Mouse (Mus musculus) monocyte, adult 5-6 weeks (primary cell): ENCODE measurements around the gene Vapa. TPM values are rescaled to one million over a fixed set of nuclear protein-coding genes. Genes with fewer than 3 reads are reported as not detected.
A peak's percentile ranks its signal among the peaks of the same experiment; 100 is the strongest.
"Not testable (repeated sequence)": the region's sequence is repeated elsewhere in the genome, so short reads cannot be mapped to it uniquely, and the experiment has no call there.

Experiments
- ATAC-seq: fragments of 153-309, 156-312 bp; replicated peaks from 2 replicates; pipeline ENCODE4 v1.8.0; 2017; ENCODE audit warnings: mild to moderate bottlenecking; ENCODE audit not compliant: low TSS enrichment, insufficient number of reproducible peaks, severe bottlenecking, poor library complexity, low FRiP score
- total RNA-seq: library from RNA; stranded (forward); fragments of 200-1000, 200-491, 200-594 nt; gene quantifications from 3 replicates; pipeline ENCODE4 v1.2.3, GENCODE M21; 2017

Gene Vapa
- total RNA-seq, 1 experiment from 2014 or later: 82.9 TPM

- ATAC-seq: not testable (repeated sequence)
Measured at GRCm38 (mm10) chr17:65628823-65629532, 15.6 kb upstream of the Vapa start.

GRCm38 (mm10) chr17:65626301-65626700, 12.9 kb upstream of the Vapa start:
- no peak for ATAC-seq

- ATAC-seq: no peak
Measured at GRCm38 (mm10) chr17:65625563-65625962, 12.2 kb upstream of the Vapa start.

DNA sequence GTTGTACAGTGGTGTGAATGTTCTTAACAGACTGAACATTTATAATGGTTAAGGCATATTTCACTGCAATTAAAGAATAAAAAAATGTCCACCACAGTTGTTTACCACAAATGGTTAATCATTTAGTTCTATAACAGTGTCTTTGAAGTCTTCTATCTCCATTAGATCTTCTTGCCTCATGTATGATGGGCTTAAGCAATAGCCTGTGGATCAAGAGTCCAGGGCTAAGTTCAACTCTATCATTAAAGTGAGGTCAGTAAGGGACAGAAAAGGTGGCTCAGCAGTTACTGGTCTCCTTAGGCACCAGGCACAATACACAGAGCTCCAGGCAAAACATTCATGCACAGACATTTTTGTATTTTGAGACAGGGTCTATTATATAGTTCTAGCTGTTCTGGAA, 9.8 kb upstream of the Vapa start:
- ATAC-seq: no peak

DNA sequence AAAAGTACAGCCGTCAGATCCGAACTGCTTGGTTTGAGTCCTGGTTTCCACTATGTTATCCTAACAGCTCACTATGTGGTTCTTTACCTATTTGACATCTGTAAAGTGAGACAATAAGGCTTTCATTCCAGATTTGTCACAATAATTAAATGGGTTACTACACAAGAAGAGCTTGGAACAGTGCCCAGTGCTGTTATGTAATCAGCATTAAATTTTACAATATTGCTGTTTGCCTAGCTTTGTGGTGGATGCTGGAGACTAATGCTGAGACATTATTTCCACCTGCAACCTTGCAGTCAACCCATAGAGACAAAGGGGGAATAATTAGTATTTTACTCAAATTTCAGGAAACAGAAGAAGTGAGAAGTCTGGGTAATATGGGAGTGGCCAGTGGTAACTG, 5.1 kb upstream of the Vapa start:
- ATAC-seq: no peak

DNA sequence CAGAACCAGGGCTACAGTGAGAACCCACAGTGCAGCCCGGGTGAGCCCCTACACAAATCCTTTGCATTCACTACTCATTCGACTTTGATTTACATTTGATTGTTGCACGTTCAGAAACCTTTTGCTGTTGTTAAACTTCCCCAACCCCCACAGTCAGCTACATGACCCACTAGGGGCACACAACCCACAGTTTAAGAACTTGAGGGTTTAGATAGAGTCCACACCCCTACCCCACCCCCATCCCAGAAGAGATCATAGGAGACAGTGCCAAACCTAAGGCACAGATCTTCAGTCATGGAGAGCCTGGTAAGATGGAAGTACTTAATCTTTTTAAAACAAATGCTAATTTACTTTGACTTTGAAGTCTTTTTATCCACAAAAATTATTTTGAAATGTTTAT, 2.3 kb upstream of the Vapa start:
- no peak for ATAC-seq

- no peak for ATAC-seq
Measured at GRCm38 (mm10) chr17:65614431-65614830, 1.1 kb upstream of the Vapa start.

GRCm38 (mm10) chr17:65613142-65613462, 253 bp downstream of the Vapa start:
- no peak for ATAC-seq

DNA sequence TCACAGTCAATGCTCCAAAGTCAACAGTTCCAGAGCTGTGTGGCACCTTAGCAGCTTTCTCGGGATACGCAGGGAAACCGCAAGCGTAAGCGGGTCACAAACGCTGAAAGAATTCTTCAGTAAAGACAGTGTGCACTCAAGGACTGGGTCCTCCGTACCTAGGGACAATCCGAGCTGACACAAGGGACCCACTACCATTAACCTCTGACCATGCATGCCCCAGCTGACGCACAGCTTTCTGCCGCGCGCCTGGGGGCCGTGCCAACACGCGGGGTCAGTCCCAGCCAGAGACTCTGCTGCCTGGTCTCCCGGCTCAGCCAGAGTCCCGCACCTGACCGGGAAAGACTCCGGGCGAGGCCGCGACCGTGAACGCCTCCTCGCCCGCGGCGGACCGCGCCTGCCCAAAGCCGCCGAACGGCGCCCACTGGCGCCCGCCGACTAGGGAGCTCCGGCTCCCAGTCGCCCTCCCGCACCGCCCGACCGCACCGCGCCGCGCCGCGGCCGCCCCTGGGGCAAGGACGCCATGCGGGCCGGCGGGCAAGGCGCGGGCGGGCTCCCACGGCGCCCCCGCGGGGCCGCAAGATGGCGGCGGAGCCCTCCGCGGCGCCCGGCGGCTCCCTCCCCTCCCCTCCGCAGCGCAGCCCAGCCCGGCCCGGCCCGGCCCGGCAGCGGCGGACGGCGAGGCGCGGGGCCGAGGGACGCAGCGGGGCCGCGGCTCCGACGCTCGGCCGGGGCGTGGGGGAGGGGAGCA, 789 bp downstream of the Vapa start:
- ATAC-seq: 0 out of 2 replicates have a peak, but pooled peaks have one; percentile 7

DNA sequence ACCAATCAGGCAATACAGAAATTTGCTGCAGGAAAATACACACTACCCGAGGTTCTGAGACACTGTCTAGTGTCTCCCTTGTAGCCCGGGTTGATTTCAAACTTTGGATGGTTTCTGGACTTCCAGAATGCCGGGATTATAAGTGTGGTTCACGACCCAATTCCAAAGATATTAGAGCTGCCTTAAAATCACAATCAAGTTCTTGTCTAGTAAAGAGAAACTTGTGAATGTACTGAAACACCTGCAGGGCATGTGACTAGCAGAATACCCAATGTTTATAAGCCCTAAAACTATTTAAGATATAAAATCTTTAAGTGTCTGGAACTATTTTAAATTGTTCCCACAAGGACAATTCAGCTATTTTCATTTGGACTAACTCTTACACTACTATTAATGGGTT, 1.6 kb downstream of the Vapa start:
- no peak for ATAC-seq

DNA sequence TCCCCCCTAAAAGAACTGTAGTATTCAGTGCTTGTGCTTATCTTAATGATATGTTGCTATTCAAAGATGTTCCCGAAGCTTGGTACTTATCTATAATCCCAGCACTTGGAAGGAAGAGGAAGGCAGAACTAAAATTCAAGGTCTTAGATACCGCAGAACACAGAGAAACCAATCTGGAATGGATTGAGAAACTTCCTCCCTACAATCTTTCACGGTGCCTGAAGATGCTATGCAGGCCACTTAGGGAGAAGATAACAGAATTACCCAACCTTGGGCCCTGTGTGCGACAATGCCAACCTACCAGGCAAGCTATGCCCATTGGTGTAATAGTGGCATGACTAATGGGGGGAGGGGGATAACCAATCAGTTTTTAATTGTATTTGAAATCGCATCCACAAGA, 4.6 kb downstream of the Vapa start:
- no peak for ATAC-seq

GRCm38 (mm10) chr17:65608312-65608687, 5.1 kb downstream of the Vapa start:
- ATAC-seq: no peak

- no peak for ATAC-seq
Measured at GRCm38 (mm10) chr17:65607574-65608311, 5.6 kb downstream of the Vapa start.

DNA sequence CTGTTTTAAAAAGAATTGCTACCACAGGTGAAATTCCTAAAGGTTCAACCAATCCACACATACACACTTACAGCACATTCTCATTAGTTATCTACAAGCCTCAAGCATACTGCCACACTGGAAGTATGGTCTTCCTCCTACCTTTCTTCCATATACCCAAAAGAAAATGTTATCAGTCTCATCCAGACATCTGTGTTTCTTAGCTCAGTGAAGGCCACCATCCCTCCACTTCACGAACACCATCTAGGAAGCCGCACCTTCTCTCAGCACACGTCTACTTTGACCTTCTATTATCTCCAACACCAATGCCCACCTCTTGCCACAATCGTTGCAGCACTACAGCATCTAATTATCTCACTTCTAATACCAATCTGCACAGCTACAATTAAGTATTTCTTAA, 7.3 kb downstream of the Vapa start:
- no peak for ATAC-seq

- ATAC-seq: no peak
Measured at GRCm38 (mm10) chr17:65604892-65605291, 8.5 kb downstream of the Vapa start.

GRCm38 (mm10) chr17:65604315-65604714, 9.0 kb downstream of the Vapa start:
- ATAC-seq: peak; percentile 52

DNA sequence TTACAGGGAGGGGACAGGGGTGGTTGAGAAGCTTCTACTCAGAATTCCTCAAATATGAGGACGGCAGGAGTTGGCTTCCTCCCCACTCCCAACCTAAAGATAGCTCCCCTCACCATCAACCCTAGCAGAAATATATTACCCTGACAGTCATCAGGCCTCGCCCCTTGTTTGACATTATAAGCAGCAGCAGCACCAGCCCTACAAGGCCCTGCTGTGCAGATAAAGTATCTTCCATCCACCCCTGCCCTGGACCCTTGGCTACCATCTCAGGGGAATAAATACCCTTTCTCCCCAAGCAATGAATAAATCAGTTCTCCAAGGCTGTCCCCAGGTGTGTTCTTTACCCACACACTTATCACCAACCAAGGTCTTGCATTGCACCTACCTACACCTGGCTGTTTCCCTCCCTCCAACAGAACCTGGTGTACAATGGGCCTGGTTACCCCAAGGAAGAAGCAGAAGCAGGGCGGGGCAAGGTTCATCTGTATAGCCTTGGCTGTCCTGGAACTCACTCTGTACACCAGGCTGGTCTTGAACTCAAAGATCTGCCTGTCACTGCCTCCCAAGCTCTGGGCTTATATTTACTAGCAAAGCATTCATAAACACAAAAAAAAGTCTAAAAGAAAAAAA, 15.4 kb downstream of the Vapa start:
- ATAC-seq: no peak

- no peak for ATAC-seq
Measured at GRCm38 (mm10) chr17:65594687-65595086, 18.7 kb downstream of the Vapa start.

DNA sequence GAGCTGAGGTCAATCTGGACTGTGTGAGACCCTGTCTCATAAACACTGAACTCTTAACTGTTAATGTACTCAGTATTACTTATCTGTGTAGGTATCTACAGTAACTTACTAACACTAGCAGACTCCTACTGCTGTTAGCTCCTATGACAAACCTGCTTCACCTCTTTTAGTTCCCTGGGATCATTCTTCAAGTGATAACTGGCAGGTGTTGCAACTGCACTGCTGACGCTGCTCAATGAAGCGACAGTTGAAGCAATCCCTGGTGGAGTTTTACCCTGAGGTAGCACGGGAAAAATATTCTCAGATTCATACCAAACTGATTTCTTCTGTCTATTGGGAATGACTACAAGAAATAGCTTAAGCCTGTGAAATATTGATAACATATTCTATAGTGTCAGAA, 26.5 kb downstream of the Vapa start:
- no peak for ATAC-seq
